Mouse (Mus musculus): Measurements from ENCODE around the gene Hipk2.

Gene Hipk2

GRCm38 (mm10) chr6:38876071-38876911 is at the start of gene Hipk2:
TSS of gene Hipk2 (minus strand) at chr6:38876165.
- in situ Hi-C loops (cut with MboI): no loop called here

GRCm38 (mm10) chr6:38925719-38926118 is 49.8 kb upstream of the Hipk2 start:
- in situ Hi-C loops (cut with MboI): no loop called here

- in situ Hi-C loops (cut with MboI): loop anchor here (25.0 kb wide), 1 partner anchor 187 kb away; no protein-coding TSS in a partner anchor
Measured at GRCm38 (mm10) chr6:38923870-38924817, 48.2 kb upstream of the Hipk2 start.

- in situ Hi-C loops (cut with MboI): loop anchor here (25.0 kb wide), 1 partner anchor 186 kb away; no protein-coding TSS in a partner anchor
Measured at GRCm38 (mm10) chr6:38923450-38923849, 47.5 kb upstream of the Hipk2 start.

- in situ Hi-C loops (cut with MboI): loop anchor here (25.0 kb wide), 1 partner anchor 185 kb away; no protein-coding TSS in a partner anchor
Measured at GRCm38 (mm10) chr6:38922517-38922916, 46.6 kb upstream of the Hipk2 start.

- in situ Hi-C loops (cut with MboI): loop anchor here (25.0 kb wide), 1 partner anchor 184 kb away; no protein-coding TSS in a partner anchor
Measured at GRCm38 (mm10) chr6:38921810-38922116, 45.8 kb upstream of the Hipk2 start.

GRCm38 (mm10) chr6:38921095-38921809 is 45.3 kb upstream of the Hipk2 start:
- in situ Hi-C loops (cut with MboI): loop anchor here (25.0 kb wide), 1 partner anchor 184 kb away; no protein-coding TSS in a partner anchor

DNA sequence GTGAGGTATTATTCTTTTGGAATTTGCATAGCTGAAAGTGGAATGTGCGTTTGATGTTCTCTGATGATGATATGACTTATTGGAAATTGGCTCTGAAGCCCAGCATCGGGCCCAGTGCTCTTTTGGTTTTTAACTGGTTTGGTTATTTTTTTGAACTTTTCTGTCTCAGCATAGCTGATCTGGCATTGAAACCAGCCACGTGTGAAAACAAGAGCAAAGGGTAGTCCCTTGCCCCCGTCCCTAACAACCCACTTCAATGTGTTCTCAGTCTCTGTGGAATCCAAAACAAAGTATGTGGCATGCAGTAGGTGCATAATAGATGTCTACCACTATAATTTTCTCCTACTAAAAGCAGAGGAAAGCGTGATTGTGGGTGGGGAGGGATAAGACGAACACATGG is 44.2 kb upstream of the Hipk2 start:
- in situ Hi-C loops (cut with MboI): loop anchor here (25.0 kb wide), 1 partner anchor 183 kb away; no protein-coding TSS in a partner anchor

GRCm38 (mm10) chr6:38919135-38919740 is 43.3 kb upstream of the Hipk2 start:
- in situ Hi-C loops (cut with MboI): loop anchor here (25.0 kb wide), 1 partner anchor 182 kb away; no protein-coding TSS in a partner anchor

DNA sequence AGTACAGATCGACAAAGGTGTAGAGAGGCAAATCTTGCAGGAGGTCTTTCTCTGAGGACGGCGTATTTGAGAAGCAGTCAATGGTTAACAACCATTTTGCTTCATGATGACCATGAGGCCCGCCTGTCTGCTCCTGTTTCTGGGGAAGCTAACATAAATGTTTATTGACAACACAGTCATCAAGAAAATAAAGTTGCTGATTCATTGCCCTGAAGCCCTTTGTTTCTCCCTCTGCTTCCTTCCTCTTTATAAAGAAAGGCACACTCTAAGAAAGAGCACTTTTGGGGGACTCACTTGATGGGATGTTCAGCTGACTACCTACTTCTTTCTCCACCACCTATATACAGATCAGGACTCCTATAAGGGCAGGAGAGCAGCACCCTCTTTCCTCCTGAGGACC is 42.8 kb upstream of the Hipk2 start:
- in situ Hi-C loops (cut with MboI): loop anchor here (25.0 kb wide), 1 partner anchor 181 kb away; no protein-coding TSS in a partner anchor

- in situ Hi-C loops (cut with MboI): loop anchor here (25.0 kb wide), 1 partner anchor 180 kb away; no protein-coding TSS in a partner anchor
Measured at GRCm38 (mm10) chr6:38917415-38917814, 41.5 kb upstream of the Hipk2 start.

DNA sequence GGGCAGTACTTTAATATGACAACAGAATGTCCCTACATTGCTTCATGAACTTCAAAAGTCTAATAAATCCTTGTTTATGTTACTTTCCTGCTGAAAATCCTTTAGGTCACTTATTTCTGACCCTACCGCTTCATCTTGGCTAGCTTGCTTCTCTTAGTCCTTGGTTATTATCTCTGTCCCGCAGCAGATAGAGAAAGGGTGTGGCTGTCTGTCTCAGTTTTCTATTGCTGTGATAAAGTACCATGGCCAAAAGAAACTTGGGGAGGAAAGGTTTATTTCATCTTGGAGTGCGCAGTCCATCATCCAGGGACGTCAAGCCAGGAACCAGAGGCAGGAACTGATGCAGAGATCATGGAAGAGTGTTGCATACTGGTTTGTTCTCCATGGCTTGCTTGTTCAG is 40.6 kb upstream of the Hipk2 start:
- in situ Hi-C loops (cut with MboI): loop anchor here (25.0 kb wide), 1 partner anchor 179 kb away; no protein-coding TSS in a partner anchor

DNA sequence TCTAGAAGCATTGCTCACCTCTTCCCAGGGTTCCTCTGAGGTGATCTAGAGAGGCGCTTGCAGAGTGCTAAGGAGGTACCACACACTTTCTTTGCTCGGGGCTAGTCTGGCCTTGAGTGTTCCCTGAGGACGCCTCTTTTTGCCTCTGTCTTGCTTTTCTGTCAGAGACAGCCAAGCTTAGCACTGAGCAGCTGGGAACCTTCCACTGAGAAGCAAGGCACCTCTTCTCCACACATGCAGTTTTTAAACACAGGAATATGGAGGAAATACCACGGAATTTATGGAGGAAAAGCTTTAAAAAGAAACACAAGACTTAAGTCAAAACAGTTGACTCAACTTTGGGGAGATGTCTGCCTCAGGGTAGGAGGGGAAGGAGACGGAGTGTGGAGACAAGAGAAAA is 39.8 kb upstream of the Hipk2 start:
- in situ Hi-C loops (cut with MboI): loop anchor here (25.0 kb wide), 1 partner anchor 178 kb away; no protein-coding TSS in a partner anchor

DNA sequence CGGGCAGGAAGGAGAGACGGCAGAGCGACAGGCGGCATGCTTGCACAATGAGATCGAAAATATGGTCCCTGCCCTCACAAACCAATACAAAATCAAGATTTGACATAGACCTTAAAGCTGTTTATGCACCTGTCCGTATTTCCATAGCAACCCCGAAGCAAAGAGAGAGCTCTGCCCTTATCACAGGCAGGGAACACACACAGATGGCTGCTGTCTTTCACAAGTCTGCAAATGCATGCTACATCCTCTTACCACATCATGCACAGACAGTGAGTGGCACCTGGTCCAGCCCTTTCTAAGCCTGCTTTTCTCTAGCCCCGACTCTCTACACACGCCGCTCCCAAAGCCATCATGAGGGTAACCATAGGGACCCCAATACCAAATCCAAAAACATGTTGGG is 38.2 kb upstream of the Hipk2 start:
- in situ Hi-C loops (cut with MboI): loop anchor here (25.0 kb wide), 1 partner anchor 177 kb away; no protein-coding TSS in a partner anchor

DNA sequence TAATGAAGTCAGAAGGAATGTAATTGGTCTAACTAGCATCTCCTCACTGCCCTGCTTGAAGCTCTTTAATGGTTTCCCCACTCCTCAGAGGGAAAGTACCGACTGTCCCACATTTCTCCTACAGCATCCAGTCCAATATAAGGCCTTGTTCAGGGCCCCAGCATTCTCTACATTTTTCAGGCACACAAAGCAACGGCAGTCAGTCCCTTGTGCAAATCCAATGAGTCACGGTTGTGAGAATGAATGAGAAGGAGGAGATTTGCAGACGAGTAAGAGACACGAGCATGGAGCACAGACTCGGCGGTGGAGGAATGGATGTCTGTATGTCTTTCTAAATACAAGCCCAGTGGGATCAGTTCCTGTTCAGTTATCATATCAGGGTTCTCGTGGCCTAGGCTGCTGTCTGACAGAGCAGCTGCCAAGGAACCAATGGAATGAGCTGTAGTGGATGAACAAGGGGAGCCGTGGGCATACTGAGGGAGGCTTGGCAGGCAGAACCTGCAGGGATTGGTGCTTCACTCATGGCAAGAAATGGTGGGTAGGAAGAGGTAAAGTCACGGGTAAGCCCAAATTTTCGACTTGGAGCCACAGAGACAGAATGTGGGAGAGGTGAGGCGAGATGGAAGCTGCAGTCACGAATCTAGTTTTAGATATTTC is 37.5 kb upstream of the Hipk2 start:
- in situ Hi-C loops (cut with MboI): loop anchor here (25.0 kb wide), 1 partner anchor 176 kb away; no protein-coding TSS in a partner anchor

GRCm38 (mm10) chr6:38912845-38913244 is 36.9 kb upstream of the Hipk2 start:
- in situ Hi-C loops (cut with MboI): loop anchor here (25.0 kb wide), 1 partner anchor 176 kb away; no protein-coding TSS in a partner anchor

- in situ Hi-C loops (cut with MboI): loop anchor here (25.0 kb wide), 1 partner anchor 175 kb away; no protein-coding TSS in a partner anchor
Measured at GRCm38 (mm10) chr6:38912121-38912660, 36.2 kb upstream of the Hipk2 start.

GRCm38 (mm10) chr6:38910828-38911559 is 35.0 kb upstream of the Hipk2 start:
- in situ Hi-C loops (cut with MboI): loop anchor here (25.0 kb wide), 1 partner anchor 174 kb away; no protein-coding TSS in a partner anchor

GRCm38 (mm10) chr6:38908401-38908800 is 32.4 kb upstream of the Hipk2 start:
- in situ Hi-C loops (cut with MboI): loop anchor here (25.0 kb wide), 1 partner anchor 171 kb away; no protein-coding TSS in a partner anchor

Measured in mature B cell (primary cell).